Mouse (Mus musculus) limb, embryonic 14.5 days (tissue): ENCODE measurements around the gene Muc16. TPM values are rescaled to one million over a fixed set of nuclear protein-coding genes. Genes with fewer than 3 reads are reported as not detected.

ENCODE experiments used
- ATAC-seq: fragments of 200-750 bp; cut with Nextera tagmentation; 2 replicates; pipeline ENCODE4 v1.8.0; 2017; ENCODE audit warnings: low read depth, moderate number of reproducible peaks, moderate TSS enrichment; ENCODE audit not compliant: low FRiP score
- DNase-seq: peaks from one replicate; pipeline ENCODE4 v3.0.0-alpha.2; 2015; ENCODE audit warnings: low spot score
- H3K27ac ChIP-seq: fragments of 300-500 bp; sonication (generic); replicated peaks from 2 replicates; pipeline ENCODE4 v1.5.1; 2014; ENCODE audit warnings: low read depth, mild to moderate bottlenecking, low read length, moderate library complexity, mixed read lengths
- H3K27me3 ChIP-seq: fragments of 300-500 bp; sonication (generic); 2 replicates; pipeline ENCODE4 v1.6.1; 2014; ENCODE audit warnings: low read length, mixed read lengths; ENCODE audit not compliant: control insufficient read depth, insufficient read depth
- H3K36me3 ChIP-seq: fragments of 300-500 bp; sonication (generic); 2 replicates; pipeline ENCODE4 v1.6.1; 2014; ENCODE audit warnings: mild to moderate bottlenecking, low read length, moderate library complexity, mixed read lengths; ENCODE audit not compliant: control insufficient read depth, insufficient read depth
- H3K4me1 ChIP-seq: fragments of 300-500 bp; sonication (generic); 2 replicates; pipeline ENCODE4 v1.6.1; 2014; ENCODE audit warnings: antibody characterized with exemption, low read length, mixed read lengths; ENCODE audit not compliant: control insufficient read depth, insufficient read depth
- H3K4me2 ChIP-seq: fragments of 300-500 bp; sonication (generic); replicated peaks from 2 replicates; pipeline ENCODE4 v1.6.1; 2014; ENCODE audit warnings: low read depth, mild to moderate bottlenecking, low read length, moderate library complexity; ENCODE audit not compliant: severe bottlenecking
- H3K4me3 ChIP-seq: fragments of 300-500 bp; sonication (generic); replicated peaks from 2 replicates; pipeline ENCODE4 v1.5.1; 2014; ENCODE audit warnings: low read length
- H3K9ac ChIP-seq: fragments of 300-500 bp; sonication (generic); 2 replicates; pipeline ENCODE4 v1.6.1; 2014; ENCODE audit warnings: mild to moderate bottlenecking, low read depth, low read length, moderate library complexity; ENCODE audit not compliant: severe bottlenecking
- H3K9me3 ChIP-seq: fragments of 300-500 bp; sonication (generic); 2 replicates; pipeline ENCODE4 v1.6.1; 2016; ENCODE audit warnings: low read length; ENCODE audit not compliant: control insufficient read depth
- POLR2A ChIP-seq: fragments of 200-500 bp; IDR thresholded peaks from 2 replicates; pipeline ENCODE4 v1.8.0; 2012; ENCODE audit warnings: inconsistent platforms, mild to moderate bottlenecking, moderate library complexity, borderline replicate concordance; ENCODE audit not compliant: insufficient read depth, insufficient read length; ENCODE audit errors: extremely low read depth
- WGBS: fragments of 180-500 bp; shearing (Covaris S2); extraction: QIAGEN DNeasy Blood & Tissue Kit; methylation state at CpG from one replicate; pipeline ENCODE4 v1.1.7; 2014; 5-methylcytosine and 5-hydroxymethylcytosine counted together
- polyA plus RNA-seq, 2 experiments: library from polyadenylated mRNA; depleted of rRNA in 1 of 2; stranded (reverse) in 1 of 2; unstranded in 1 of 2; fragments of >200 nt; fragmentation: Nextera tagmentation in 1 of 2; extraction: Ambion mirVana in 1 of 2; gene quantifications; 2 replicates each; pipeline versions ENCODE4 v1.2.1 to v1.2.3; 2012 to 2014

Gene Muc16
- polyA plus RNA-seq (2012; rRNA removed), result 0.59 TPM in 1 of 2 replicates, not detected in the other
- polyA plus RNA-seq (2014; fragmentation: Nextera tagmentation; extraction: Ambion mirVana), result not detected in 2 replicates

GRCm38 (mm10) chr9:18674480-18675154, at the start of gene Muc16:
Gene Muc16, minus strand, starts transcription at chr9:18674530.
- Histone ChIP-seq H3K4me3 (no peak within 1 kb of the TSS), H3K36me3 (no peaks in the 10 kb centered on the region), H3K27me3 (no peaks in the 10 kb centered on the region), H3K9ac (no peak within 1 kb of the TSS), H3K27ac (no peak within 1 kb of the TSS), H3K4me2 (no peak within 1 kb of the TSS), H3K4me1 (no peaks in the 10 kb centered on the region), H3K9me3 (no peaks in the 10 kb centered on the region)
- ATAC-seq, result no peak
- TF ChIP-seq POLR2A, result no peak
- no peak for DNase-seq
- 86% methylated on average over 4 of the region's 4 CpGs for WGBS

- Histone ChIP-seq H3K9ac (no peak overlapping the region), H3K4me2 (no peak overlapping the region), H3K27ac (no peak overlapping the region), H3K4me1 (no peaks in the 10 kb centered on the region), H3K36me3 (no peaks in the 10 kb centered on the region), H3K4me3 (no peak overlapping the region), H3K9me3 (no peaks in the 10 kb centered on the region), H3K27me3 (no peaks in the 10 kb centered on the region)
- whole genome bisulfite sequencing, result 37% methylated on average over 4 of the region's 4 CpGs
- no peak for TF ChIP-seq POLR2A
- DNase-seq, result no peak
- ATAC-seq, result no peak
Measured at GRCm38 (mm10) chr9:18722712-18723099, 48.4 kb upstream of the Muc16 start.

GRCm38 (mm10) chr9:18721931-18722711, 47.8 kb upstream of the Muc16 start:
- Histone ChIP-seq H3K4me2 (no peak overlapping the region), H3K9me3 (no peaks in the 10 kb centered on the region), H3K4me3 (no peak overlapping the region), H3K27ac (no peak overlapping the region), H3K36me3 (no peaks in the 10 kb centered on the region), H3K9ac (no peak overlapping the region), H3K4me1 (no peaks in the 10 kb centered on the region), H3K27me3 (no peaks in the 10 kb centered on the region)
- no peak for DNase-seq
- 0 out of 2 replicates have a peak, but pooled peaks have one; percentile 53 for ATAC-seq
- 16% methylated on average over 6 of the region's 6 CpGs for WGBS
- TF ChIP-seq POLR2A, result no peak

- no peak overlapping the region for H3K4me2 ChIP-seq
- no peaks in the 10 kb centered on the region for H3K4me1 ChIP-seq
- H3K9me3 ChIP-seq, result no peaks in the 10 kb centered on the region
- no peaks in the 10 kb centered on the region for H3K27me3 ChIP-seq
- no peak overlapping the region for H3K4me3 ChIP-seq
- 7% methylated on average over 2 of the region's 2 CpGs for WGBS
- no peak overlapping the region for H3K27ac ChIP-seq
- no peak for DNase-seq
- ATAC-seq, result no peak
- H3K36me3 ChIP-seq, result no peaks in the 10 kb centered on the region
- no peak for TF ChIP-seq POLR2A
- no peak overlapping the region for H3K9ac ChIP-seq
Measured at GRCm38 (mm10) chr9:18721011-18721410, 46.7 kb upstream of the Muc16 start.

GRCm38 (mm10) chr9:18705628-18706027, 31.3 kb upstream of the Muc16 start:
- Histone ChIP-seq H3K36me3 (no peaks in the 10 kb centered on the region), H3K4me3 (no peak overlapping the region), H3K9me3 (no peaks in the 10 kb centered on the region), H3K4me1 (no peaks in the 10 kb centered on the region), H3K4me2 (no peak overlapping the region), H3K27ac (no peak overlapping the region), H3K27me3 (no peaks in the 10 kb centered on the region), H3K9ac (no peak overlapping the region)
- no peak for TF ChIP-seq POLR2A
- no peak for ATAC-seq
- no peak for DNase-seq
